Mouse (Mus musculus) lung, embryonic 15.5 days (tissue): ENCODE measurements around the gene Trp53tg5. TPM values are rescaled to one million over a fixed set of nuclear protein-coding genes. Genes with fewer than 3 reads are reported as not detected.

Source experiments
- ATAC-seq: fragments of 200-750 bp; cut with Nextera tagmentation; 2 replicates; pipeline ENCODE4 v1.8.0; 2017; ENCODE audit warnings: moderate number of reproducible peaks, borderline replicate concordance; ENCODE audit not compliant: low FRiP score, low TSS enrichment; ENCODE audit errors: extremely low read depth
- H3K27ac ChIP-seq: fragments of 300-500 bp; sonication (generic); 2 replicates; pipeline ENCODE4 v1.5.1; 2015; ENCODE audit warnings: moderate library complexity, mild to moderate bottlenecking, inconsistent platforms
- H3K27me3 ChIP-seq: fragments of 300-500 bp; sonication (generic); 2 replicates; pipeline ENCODE4 v1.6.1; 2015; ENCODE audit warnings: inconsistent platforms
- H3K36me3 ChIP-seq: fragments of 300-500 bp; sonication (generic); 2 replicates; pipeline ENCODE4 v1.6.1; 2015; ENCODE audit warnings: inconsistent platforms
- H3K4me1 ChIP-seq: fragments of 300-500 bp; sonication (generic); 2 replicates; pipeline ENCODE4 v1.6.1; 2015; ENCODE audit warnings: inconsistent platforms
- H3K4me2 ChIP-seq: fragments of 300-500 bp; sonication (generic); 2 replicates; pipeline ENCODE4 v1.6.1; 2015; ENCODE audit warnings: inconsistent platforms, mild to moderate bottlenecking, moderate library complexity
- H3K4me3 ChIP-seq: fragments of 300-500 bp; sonication (generic); 2 replicates; pipeline ENCODE4 v1.5.1; 2015; ENCODE audit warnings: mild to moderate bottlenecking, inconsistent platforms
- H3K9ac ChIP-seq: fragments of 300-500 bp; sonication (generic); 2 replicates; pipeline ENCODE4 v1.6.1; 2015; ENCODE audit warnings: inconsistent platforms
- H3K9me3 ChIP-seq: fragments of 300-500 bp; sonication (generic); 2 replicates; pipeline ENCODE4 v1.6.1; 2016; ENCODE audit warnings: inconsistent platforms
- WGBS: fragments of 180-500 bp; shearing (Covaris S2); methylation state at CpG from one replicate; pipeline ENCODE4 v1.1.7; 2015; 5-methylcytosine and 5-hydroxymethylcytosine counted together
- polyA plus RNA-seq: library from polyadenylated mRNA; unstranded; fragments of >200 nt; fragmentation: Nextera tagmentation; extraction: Ambion mirVana; gene quantifications from 2 replicates; pipeline ENCODE4 v1.2.1, GENCODE M21; 2015

The Trp53tg5 gene
- polyA plus RNA-seq, 1 experiment from 2014 or later, result not detected

DNA sequence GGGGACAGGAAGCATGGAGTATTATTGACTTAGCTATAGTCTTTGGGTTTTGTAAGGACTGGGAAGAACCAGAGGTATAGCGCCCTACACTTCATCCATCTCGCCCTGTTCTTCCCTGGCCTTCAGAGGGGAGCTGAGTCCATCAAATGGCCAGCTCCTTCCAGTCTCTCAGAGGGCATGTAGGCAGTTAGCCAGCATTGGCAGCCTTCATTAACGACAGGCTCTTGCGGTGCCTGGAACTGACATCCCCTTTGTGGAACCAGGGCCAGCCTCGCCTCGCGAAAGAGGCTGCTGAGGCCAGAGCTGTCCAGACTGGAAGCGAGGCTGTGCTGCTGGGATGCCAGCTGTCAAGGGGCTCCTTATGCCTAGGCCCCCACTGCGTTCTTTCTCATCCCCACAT lies 14.3 kb upstream of the Trp53tg5 start:
- H3K4me1 ChIP-seq, result peaks cover 10% of the 10 kb centered on the region
- peaks cover 26% of the 10 kb centered on the region for H3K27me3 ChIP-seq
- WGBS, result 63% methylated on average over 9 of the region's 9 CpGs
- no peak overlapping the region for H3K27ac ChIP-seq
- no peak overlapping the region for H3K4me3 ChIP-seq
- no peak for ATAC-seq
- no peaks in the 10 kb centered on the region for H3K9me3 ChIP-seq
- peak overlapping the region; percentile 10; the same call in 1 of the 2 replicates for H3K4me2 ChIP-seq
- H3K36me3 ChIP-seq, result peaks cover 3% of the 10 kb centered on the region; the same call in 1 of the 2 replicates
- no peak overlapping the region for H3K9ac ChIP-seq

DNA sequence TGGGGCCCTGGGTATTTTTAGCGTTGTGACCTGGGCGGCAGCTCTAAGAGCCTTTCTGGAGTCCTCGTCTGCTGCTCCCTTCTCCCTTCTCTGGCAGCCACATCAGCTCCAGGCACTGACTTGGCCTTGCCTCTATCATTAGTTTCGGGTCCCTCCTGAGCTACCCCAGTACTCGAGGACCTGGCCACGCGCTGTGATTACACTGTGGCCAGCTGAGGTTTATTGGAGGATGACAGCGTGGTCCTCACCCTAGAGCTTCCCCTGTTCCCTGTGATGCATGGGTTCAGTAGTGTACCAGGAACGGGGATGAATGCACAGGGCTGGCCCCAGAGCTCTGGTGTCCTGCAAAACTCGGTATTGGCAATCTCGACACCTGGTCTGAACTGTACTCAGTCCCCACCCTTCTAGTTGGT lies 13.6 kb upstream of the Trp53tg5 start:
- no peak overlapping the region for H3K27ac ChIP-seq
- peak overlapping the region; percentile 54 for H3K9ac ChIP-seq
- H3K9me3 ChIP-seq, result no peaks in the 10 kb centered on the region
- peak overlapping the region; percentile 82 for H3K4me3 ChIP-seq
- peaks cover 3% of the 10 kb centered on the region; the same call in 1 of the 2 replicates for H3K36me3 ChIP-seq
- H3K4me2 ChIP-seq, result peak overlapping the region; percentile 100
- 0 out of 2 replicates have a peak, but pooled peaks have one; percentile 1 for ATAC-seq
- peaks cover 26% of the 10 kb centered on the region for H3K27me3 ChIP-seq
- peaks cover 10% of the 10 kb centered on the region for H3K4me1 ChIP-seq
- WGBS, result 10% methylated on average over 11 of the region's 11 CpGs

DNA sequence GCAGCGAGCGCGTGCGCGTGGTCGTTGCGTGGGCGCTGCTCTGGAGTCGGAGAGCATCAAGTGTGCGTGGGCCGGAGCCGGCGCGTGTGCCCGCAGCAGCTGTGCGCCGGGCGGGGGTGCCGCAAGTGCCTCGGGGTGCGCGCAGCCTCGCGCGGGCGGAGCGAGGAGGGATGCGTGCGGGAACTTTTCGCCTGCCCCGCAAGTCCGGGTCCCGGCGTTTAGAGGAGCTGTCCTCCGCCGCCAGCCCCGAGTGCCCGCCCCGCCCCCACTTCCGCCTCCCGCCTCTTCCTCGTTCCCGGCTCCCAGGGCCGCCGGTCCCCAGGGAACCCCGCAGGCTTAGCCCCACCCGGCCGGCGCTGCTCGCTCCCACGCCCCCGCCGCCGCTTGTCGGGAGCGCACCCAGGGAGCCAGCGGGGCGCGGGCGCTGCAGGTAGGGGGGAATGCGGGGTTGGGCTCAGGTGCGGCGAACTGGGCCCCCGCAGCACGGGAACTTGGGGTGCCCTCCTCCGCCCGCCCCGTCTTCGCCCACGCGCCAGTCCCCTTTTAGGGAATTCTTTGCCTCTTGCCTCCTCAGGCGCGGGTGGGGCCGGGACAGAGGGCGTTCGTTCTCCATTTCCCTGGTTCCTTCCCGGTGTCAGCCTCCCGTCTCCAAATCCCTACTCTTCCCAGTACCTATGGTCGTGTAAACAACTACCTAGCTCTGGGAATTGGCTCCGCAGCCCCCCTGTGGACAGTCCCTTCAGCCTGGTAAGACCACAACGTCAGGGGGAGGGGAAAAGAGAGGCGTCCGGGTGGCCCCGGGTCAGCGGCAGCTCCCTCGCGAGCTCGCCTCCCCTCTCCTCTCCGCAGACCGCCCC lies 13.0 kb upstream of the Trp53tg5 start:
- H3K4me1 ChIP-seq, result peaks cover 10% of the 10 kb centered on the region
- H3K27ac ChIP-seq, result no peak overlapping the region
- peak; percentile 66 for ATAC-seq
- H3K36me3 ChIP-seq, result peaks cover 3% of the 10 kb centered on the region; the same call in 1 of the 2 replicates
- peaks cover 26% of the 10 kb centered on the region for H3K27me3 ChIP-seq
- H3K4me3 ChIP-seq, result peak overlapping the region; percentile 82
- H3K9ac ChIP-seq, result peak overlapping the region; percentile 54
- under 1% methylated on average over 78 of the region's 90 CpGs for WGBS
- H3K9me3 ChIP-seq, result no peaks in the 10 kb centered on the region
- peak overlapping the region; percentile 100 for H3K4me2 ChIP-seq

DNA sequence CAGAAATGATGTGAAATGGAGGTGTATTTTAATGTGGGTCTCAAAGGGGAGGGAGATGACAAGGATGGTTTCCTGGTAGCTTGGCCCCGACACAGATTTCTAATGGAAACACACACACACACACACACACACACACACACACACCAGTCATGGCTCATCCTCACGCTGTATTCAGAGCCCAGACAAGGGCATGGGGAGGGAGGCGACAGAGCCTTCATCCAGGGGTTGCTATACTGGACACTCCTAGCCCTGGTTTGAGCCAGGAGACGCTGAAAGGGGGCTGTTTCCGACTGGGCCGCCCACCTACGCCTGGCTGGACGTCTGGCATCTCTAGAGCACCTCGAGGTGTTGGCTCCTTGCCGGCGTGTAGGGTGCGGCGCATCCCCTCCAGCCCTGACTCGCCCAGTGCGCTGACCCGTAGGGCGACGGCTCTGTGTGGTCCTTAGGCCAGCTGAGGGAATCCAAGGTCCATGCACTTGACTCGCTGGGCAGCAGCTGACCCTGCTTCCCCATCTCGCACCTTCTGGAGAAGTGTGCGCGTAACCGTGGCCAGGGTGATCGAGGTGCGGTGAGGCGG lies 12.2 kb upstream of the Trp53tg5 start, which contains the start of gene Dbndd2:
TSS of gene Dbndd2 (plus strand) at position 426 of the 577 bp plus-strand sequence.
- H3K4me2 ChIP-seq, result peak within 1 kb of the TSS; percentile 100
- H3K9me3 ChIP-seq, result no peaks in the 10 kb centered on the region
- peaks cover 3% of the 10 kb centered on the region; the same call in 1 of the 2 replicates for H3K36me3 ChIP-seq
- peak within 1 kb of the TSS; percentile 54 for H3K9ac ChIP-seq
- ATAC-seq, result peak; percentile 74; the same call in 1 of the 2 replicates
- WGBS, result 3% methylated on average over 26 of the region's 26 CpGs
- peaks cover 26% of the 10 kb centered on the region for H3K27me3 ChIP-seq
- H3K27ac ChIP-seq, result 0 out of 2 replicates have a peak within 1 kb of the TSS, but pooled peaks have one; percentile 5
- peaks cover 10% of the 10 kb centered on the region for H3K4me1 ChIP-seq
- H3K4me3 ChIP-seq, result peak within 1 kb of the TSS; percentile 82

DNA sequence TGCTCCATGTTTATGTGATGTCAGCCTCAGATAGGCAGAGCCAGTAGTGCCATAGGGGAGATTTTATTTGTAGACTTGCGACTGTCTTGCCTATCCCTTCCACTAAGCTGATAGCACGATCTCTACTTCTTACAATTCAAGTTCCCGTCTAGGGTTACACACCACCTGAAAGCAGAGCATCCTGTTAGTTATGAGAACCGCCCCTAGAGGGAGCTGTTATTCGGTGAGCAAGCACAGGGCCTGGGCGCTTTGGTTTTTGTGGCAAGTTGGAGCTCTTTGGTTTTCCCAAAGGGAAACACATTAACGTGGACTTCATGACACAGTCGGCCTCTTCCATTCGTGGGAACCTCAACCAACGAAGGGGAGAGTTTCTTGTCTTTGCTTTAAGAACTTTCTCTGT lies 3.3 kb downstream of the Trp53tg5 start:
- Histone ChIP-seq H3K9ac (no peak overlapping the region), H3K4me3 (no peak overlapping the region), H3K36me3 (peaks cover under 1% of the 10 kb centered on the region), H3K9me3 (no peaks in the 10 kb centered on the region), H3K27me3 (no peaks in the 10 kb centered on the region), H3K27ac (no peak overlapping the region), H3K4me2 (no peak overlapping the region), H3K4me1 (no peaks in the 10 kb centered on the region)
- 22% methylated on average over 10 of the region's 10 CpGs for WGBS
- ATAC-seq, result no peak

DNA sequence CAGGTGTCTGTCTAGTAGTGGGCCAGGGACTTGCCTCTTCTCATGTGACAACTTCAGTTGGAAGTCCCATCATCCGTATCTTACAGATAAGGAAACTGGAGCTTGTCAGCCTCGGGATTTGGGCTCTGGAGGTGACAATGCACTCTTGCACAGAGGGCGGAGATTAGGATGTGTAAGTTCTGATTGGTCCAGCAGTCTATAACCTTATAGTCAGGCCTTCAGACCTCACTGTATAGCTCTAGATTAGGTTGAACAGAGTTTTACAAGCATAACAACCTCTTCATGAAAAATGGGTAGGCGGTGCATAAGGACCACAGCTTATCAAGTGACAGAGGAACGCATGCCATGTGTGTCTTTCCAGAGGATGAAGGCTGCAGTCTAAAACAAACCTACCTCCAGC lies 6.7 kb downstream of the Trp53tg5 start:
- H3K36me3 ChIP-seq, result peaks cover 25% of the 10 kb centered on the region
- H3K4me1 ChIP-seq, result peaks cover 5% of the 10 kb centered on the region
- no peaks in the 10 kb centered on the region for H3K9me3 ChIP-seq
- H3K4me3 ChIP-seq, result no peak overlapping the region
- H3K27ac ChIP-seq, result no peak overlapping the region
- no peaks in the 10 kb centered on the region for H3K27me3 ChIP-seq
- ATAC-seq, result no peak
- H3K4me2 ChIP-seq, result no peak overlapping the region
- H3K9ac ChIP-seq, result no peak overlapping the region
- 64% methylated on average over 5 of the region's 5 CpGs for WGBS

DNA sequence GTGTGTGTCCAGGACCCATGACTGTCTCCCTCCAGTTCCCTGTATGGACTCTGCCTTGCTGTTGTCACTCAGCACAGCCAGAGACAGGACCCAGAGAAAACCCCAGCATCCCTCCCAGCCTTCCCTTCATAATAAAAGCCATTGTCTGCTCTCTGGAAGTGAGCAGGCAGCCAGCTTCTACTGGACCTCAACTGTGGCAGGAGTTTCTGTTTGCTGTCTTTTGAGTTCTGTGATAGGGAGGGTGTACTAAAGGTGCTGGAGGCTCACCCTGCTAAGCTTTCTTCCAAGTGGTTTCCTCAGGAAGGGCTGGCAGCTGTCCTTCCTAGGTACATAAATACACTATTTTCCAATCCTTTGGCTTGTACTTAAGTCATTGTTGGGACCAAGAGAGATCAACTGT lies 8.4 kb downstream of the Trp53tg5 start:
- Histone ChIP-seq H3K4me2 (no peak overlapping the region), H3K4me3 (no peak overlapping the region), H3K27ac (no peak overlapping the region), H3K4me1 (peaks cover 10% of the 10 kb centered on the region), H3K36me3 (peaks cover 25% of the 10 kb centered on the region), H3K27me3 (no peaks in the 10 kb centered on the region), H3K9me3 (no peaks in the 10 kb centered on the region), H3K9ac (no peak overlapping the region)
- ATAC-seq, result no peak

DNA sequence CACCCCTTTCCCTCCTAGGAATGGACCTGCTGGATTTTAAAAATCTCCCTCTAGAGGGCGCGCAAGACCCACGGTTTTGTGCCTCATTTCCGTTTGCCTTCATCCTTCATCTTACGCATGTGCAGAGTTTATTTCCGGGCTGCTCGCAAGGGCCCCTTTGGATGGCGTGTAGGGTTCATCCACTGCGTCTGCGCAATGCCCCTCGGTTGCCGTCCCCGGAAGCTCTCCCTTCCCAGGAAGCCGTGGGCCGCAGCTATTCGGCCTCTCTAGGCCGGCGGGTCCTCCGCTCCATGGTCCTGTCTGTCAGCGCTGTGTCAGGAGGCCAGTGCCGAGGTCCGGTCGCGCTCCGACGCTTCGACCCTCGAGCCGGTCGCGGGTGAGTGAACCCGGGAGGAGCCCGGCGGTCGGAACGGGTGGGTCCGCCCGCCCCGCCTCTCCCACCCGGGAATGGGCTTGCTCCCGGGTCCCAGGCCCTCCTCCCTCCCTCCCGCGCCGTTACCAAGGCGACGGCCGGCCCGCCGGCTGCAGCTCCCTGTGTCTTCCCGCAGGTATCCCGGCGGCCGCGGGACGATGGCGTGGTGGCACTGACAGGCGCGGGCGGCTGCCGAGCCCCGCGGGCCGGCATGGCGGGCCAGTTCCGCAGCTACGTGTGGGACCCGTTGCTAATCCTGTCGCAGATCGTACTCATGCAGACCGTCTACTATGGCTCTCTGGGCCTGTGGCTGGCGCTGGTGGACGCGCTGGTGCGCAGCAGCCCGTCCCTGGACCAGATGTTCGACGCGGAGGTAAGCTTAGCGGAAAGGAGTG lies 12.6 kb downstream of the Trp53tg5 start, which contains the start of gene Gm20458:
TSS of gene Gm20458 (plus strand) at position 223 of the 807 bp plus-strand sequence.
- Histone ChIP-seq H3K27ac (peak within 1 kb of the TSS; percentile 80), H3K9ac (peak within 1 kb of the TSS; percentile 85), H3K27me3 (no peaks in the 10 kb centered on the region), H3K4me1 (peaks cover 23% of the 10 kb centered on the region), H3K9me3 (no peaks in the 10 kb centered on the region), H3K36me3 (peaks cover 25% of the 10 kb centered on the region), H3K4me3 (peak within 1 kb of the TSS; percentile 91), H3K4me2 (peak within 1 kb of the TSS; percentile 78)
- ATAC-seq, result peak; percentile 97
- WGBS, result under 1% methylated on average over 68 of the region's 79 CpGs

DNA sequence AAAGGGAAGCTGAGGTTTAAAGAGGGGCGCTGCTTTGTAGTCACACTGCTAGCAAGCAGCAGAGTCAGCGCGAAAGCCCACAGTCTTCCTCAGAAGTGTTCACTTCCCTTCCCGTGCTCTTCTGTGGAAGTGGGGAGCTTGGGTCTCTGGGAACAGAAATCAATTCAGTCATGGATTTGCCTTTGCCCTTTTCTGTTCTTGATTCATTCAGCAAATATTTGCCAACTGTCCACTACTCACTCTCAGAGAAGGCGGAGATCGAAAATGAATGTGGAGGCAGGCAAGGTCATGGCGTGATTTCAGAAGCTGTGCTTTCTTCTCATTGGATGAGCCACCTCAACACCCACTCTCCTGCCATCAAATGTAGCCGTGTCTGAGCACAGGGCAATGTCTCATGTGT lies 15.0 kb downstream of the Trp53tg5 start:
- peaks cover 46% of the 10 kb centered on the region for H3K4me1 ChIP-seq
- ATAC-seq, result no peak
- peaks cover 7% of the 10 kb centered on the region; the same call in 1 of the 2 replicates for H3K36me3 ChIP-seq
- H3K27me3 ChIP-seq, result no peaks in the 10 kb centered on the region
- 57% methylated on average over 8 of the region's 8 CpGs for WGBS
- peak overlapping the region; percentile 64 for H3K27ac ChIP-seq
- no peaks in the 10 kb centered on the region for H3K9me3 ChIP-seq
- no peak overlapping the region for H3K9ac ChIP-seq
- H3K4me3 ChIP-seq, result no peak overlapping the region
- no peak overlapping the region for H3K4me2 ChIP-seq

DNA sequence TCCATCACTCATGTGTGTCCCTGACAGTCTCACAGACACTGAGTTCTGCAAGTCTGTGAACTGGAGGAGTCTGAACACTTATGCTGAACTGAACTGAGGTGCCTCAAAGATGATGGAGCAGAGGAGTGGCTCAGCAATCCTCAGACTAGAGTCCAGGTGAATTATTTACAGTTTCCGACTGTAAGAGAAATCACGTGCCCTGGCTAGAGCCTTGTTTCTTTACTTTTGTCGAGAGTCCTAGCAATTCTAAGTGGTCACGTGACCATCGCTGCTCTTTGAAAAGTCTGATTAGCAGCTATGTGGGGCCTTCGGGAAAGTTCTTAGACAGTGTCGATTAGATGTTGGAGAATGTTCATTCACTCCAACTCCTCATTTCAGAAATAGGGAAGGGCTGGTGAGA lies 15.6 kb downstream of the Trp53tg5 start:
- peak overlapping the region; percentile 14; the same call in 1 of the 2 replicates for H3K4me2 ChIP-seq
- H3K9me3 ChIP-seq, result no peaks in the 10 kb centered on the region
- H3K36me3 ChIP-seq, result peaks cover 1% of the 10 kb centered on the region; the same call in 1 of the 2 replicates
- H3K27me3 ChIP-seq, result no peaks in the 10 kb centered on the region
- no peak overlapping the region for H3K4me3 ChIP-seq
- H3K4me1 ChIP-seq, result peaks cover 52% of the 10 kb centered on the region
- H3K27ac ChIP-seq, result peak overlapping the region; percentile 90
- peak; percentile 28; the same call in 1 of the 2 replicates for ATAC-seq
- no peak overlapping the region for H3K9ac ChIP-seq
- 40% methylated on average over 7 of the region's 7 CpGs for WGBS

DNA sequence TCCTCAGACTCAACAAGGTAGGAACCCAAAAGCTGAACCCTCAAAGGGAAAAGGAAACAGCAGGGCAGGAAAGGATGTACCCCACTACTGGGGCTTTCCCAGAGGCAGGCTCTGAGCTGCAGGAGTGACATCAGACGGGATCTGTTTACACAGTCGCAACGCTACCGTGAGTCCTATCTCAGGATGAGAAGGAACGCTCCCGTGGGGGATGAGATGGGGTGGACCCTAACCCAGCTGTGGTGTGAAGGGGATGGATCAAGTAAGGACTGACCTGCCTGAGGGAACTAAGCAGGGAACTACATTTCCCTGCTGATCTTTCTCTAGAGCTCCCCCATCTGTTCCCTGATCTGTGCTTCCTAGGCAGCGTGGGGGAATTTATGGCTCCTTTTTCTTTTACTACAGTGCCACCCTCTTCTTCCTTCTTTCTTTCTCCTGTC lies 16.6 kb downstream of the Trp53tg5 start, which contains the start of gene Sys1:
TSS of gene Sys1 (plus strand) at position 101 of the 437 bp plus-strand sequence.
- WGBS, result 2% methylated on average over 7 of the region's 7 CpGs
- no peak within 1 kb of the TSS for H3K4me3 ChIP-seq
- ATAC-seq, result no peak

More for the DNA sequence above, 16.6 kb downstream of the Trp53tg5 start, which contains the start of gene Sys1:
- H3K9ac ChIP-seq, result peak within 1 kb of the TSS; percentile 1; the same call in 1 of the 2 replicates
- H3K27me3 ChIP-seq, result no peaks in the 10 kb centered on the region
- H3K36me3 ChIP-seq, result no peaks in the 10 kb centered on the region
- peak within 1 kb of the TSS; percentile 90 for H3K27ac ChIP-seq
- peaks cover 59% of the 10 kb centered on the region for H3K4me1 ChIP-seq
- peak within 1 kb of the TSS; percentile 39 for H3K4me2 ChIP-seq
- H3K9me3 ChIP-seq, result no peaks in the 10 kb centered on the region
